Mouse (Mus musculus) gastrocnemius, postnatal 36 days (tissue): Measurements from ENCODE around the gene Tpcn1. TPM values are rescaled to one million over a fixed set of nuclear protein-coding genes. Genes with fewer than 3 reads are reported as not detected.

Experiments used
- DNase-seq, 2 experiments: peaks; one replicate each; pipeline ENCODE4 v3.0.0; 2022
- intact Hi-C: fragments of 180-260 bp; cut with DNase I; formaldehyde crosslinking; loops from one replicate; pipeline ENCODE4 v1.15.1; 2025
- total RNA-seq, 2 experiments: library from RNA; stranded (reverse); gene quantifications; 2 replicates each; pipeline ENCODE4 v1.2.3; 2021

Tpcn1 gene
- total RNA-seq, 2 experiments from 2014 or later = 35.2 to 44.6 TPM

GRCm38 (mm10) chr5:120562956-120563913, 25.2 kb downstream of the Tpcn1 start:
- intact Hi-C loops = no loop called here
- peak; percentile 77 to 80 for DNase-seq

DNA sequence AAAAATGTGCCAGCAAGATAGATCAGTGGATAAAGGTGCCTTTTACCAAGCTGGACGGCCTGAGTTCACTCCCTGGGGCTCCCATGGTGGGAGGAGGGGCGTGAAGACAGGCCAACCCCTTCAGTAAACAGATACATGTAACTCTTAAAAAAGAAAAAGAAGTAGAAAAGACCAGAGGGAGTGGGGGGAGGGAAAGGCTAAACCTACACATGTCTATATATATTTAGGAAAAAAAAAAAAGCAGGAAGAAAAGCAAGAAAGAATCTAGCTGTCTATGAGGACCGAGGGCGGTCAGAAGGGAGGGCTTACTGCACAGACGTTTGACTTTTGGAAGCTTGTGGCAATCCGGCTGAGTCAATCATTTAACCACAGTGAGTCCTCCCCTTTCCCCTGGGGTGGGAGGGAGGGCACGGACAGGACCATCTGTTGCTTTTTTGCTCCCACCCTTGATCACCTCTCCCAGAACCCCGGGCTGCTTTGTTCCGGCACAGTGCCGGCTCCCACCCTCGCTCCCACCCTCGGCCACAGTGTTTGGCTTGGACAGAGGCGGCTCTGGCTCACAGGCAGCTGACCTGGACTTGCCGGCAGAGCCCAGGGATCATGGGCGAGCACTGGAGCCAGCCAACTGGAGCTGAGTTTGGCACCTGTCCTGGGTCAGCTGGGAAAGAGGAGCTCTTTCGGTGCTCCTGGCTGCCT, 27.7 kb downstream of the Tpcn1 start:
- intact Hi-C loops = no loop called here
- peak; percentile 81 to 83 for DNase-seq

DNA sequence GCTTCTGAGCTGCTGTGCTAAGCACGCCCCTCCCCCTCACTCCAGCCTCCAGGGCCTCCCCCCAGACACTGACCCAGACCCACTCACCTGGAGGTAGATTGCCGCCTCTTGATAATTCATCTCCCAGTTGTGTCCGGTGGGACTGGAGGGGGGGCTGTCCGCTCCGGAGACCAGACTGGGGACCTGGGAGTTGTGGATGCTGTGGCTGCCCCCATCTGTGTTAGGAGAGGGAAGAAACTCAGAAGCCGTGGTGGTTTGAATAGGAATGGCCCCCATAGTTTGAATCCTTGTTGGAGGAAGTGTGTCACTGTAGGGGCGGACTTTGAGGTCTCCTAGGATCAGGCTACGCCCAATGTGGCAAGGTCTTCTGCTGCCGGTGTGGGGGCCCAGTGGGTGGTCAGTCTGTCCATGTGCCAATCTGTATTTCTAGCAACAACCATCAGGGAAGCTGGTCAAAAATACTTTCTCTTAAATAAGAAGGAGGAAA, 28.3 kb downstream of the Tpcn1 start:
- intact Hi-C loops = no loop called here
- DNase-seq = no peak

GRCm38 (mm10) chr5:120558762-120559161, 29.7 kb downstream of the Tpcn1 start:
- DNase-seq = no peak
- intact Hi-C loops = loop anchor here (2.0 kb wide), 1 partner anchor 26 kb away; no protein-coding TSS in a partner anchor

- intact Hi-C loops = loop anchor here (2.0 kb wide), 1 partner anchor 27 kb away; no protein-coding TSS in a partner anchor
- DNase-seq = no peak
These were observed 30.4 kb downstream of the Tpcn1 start for GRCm38 (mm10) chr5:120558041-120558440.

GRCm38 (mm10) chr5:120555871-120556270, 32.6 kb downstream of the Tpcn1 start:
- intact Hi-C loops = no loop called here
- DNase-seq = no peak

GRCm38 (mm10) chr5:120550673-120551072, 37.8 kb downstream of the Tpcn1 start:
- no peak for DNase-seq
- intact Hi-C loops = no loop called here

DNA sequence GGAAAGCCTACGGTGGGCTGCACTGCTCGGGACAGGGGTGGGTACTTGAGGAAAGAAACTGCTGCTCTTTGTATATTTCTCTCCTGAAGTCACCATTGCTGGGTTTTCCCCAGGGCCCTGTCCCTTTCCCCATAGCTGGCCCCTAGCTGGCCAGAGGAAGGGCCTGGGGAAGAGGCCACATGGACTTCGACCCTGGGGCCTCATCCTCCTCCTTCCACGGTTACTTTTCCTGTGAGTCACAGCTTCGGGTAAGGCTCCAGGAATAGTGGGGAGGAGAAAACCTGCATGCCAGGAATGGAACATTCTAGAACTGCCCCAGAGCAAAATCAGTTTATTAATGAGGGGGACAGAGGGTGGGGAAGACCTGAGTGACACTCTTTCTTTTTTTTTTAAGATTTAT, 38.3 kb downstream of the Tpcn1 start:
- DNase-seq = no peak
- intact Hi-C loops = no loop called here

DNA sequence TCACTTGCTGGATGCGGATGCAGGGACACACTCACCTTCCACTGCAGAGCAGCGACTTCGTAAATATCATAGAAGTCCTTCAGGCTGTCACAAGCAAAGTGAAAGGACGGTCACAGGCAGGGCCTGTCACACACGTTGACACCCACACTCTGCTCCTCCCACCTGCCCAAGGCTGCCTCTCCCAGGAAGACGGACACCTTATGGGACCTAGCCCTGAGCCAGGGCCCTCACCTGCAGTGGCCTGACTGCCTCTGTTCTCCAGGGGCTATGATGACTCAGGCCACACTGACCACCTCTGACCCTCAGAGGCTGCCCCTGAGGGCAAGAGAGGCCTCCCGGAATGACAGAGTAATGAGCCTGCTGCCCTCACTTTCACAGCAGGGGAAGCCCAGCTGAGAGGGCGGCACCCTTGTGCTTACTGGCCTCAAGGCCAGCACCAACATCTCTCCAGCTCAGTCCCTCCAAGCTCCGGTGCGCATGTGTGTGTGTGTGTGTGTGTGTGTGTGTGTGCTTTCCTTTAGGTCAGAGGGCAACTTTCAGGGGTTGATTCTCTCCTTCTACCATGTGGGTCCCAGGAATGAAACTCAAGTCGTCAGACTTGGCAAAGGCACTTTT, 40.1 kb downstream of the Tpcn1 start:
- intact Hi-C loops = no loop called here
- DNase-seq = no peak

DNA sequence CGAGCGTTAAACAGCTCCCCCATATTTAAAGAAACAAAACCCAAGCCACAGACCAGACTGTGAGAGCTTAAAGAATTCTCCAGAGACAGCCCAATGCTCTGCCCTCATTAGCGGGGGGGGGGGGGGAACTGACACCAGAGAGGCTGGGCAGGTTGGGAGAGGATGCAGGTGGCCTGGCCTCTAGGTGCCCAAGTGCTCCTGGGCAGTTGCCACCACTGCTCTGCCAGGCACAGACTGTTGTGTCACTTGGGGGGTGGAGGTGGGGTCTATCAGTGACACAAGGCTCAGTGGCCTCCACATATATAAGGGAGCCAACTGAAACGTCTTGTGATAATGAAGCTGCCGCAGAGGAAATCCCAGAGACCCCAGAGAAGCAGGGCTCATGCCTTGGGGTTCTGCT, 51.8 kb downstream of the Tpcn1 start:
- intact Hi-C loops = no loop called here
- no peak for DNase-seq

GRCm38 (mm10) chr5:120536046-120536445, 52.4 kb downstream of the Tpcn1 start:
- no peak for DNase-seq

DNA sequence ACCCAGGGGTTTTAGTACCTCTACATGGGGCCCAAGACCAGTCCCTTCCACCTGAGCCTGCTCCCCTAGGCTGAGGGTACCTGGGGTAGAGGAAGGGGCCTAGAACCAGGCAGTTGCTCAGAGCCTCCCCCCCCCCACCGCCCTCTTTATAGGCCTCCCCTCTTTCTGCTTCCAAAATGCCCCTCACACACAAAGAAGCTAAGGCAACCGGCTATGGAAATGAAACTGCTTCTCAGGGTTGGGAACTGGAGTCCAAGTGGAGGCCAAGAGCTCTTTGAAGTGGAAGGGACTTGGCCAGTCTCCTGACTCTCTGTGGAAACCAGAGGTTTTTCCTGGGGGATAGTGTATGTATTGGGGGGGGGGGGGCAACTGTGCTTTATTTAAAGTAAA, 53.8 kb downstream of the Tpcn1 start:
- DNase-seq = no peak
- intact Hi-C loops = no loop called here

More at GRCm38 (mm10) chr5:120536046-120536445, 52.4 kb downstream of the Tpcn1 start:
- intact Hi-C loops = no loop called here

DNA sequence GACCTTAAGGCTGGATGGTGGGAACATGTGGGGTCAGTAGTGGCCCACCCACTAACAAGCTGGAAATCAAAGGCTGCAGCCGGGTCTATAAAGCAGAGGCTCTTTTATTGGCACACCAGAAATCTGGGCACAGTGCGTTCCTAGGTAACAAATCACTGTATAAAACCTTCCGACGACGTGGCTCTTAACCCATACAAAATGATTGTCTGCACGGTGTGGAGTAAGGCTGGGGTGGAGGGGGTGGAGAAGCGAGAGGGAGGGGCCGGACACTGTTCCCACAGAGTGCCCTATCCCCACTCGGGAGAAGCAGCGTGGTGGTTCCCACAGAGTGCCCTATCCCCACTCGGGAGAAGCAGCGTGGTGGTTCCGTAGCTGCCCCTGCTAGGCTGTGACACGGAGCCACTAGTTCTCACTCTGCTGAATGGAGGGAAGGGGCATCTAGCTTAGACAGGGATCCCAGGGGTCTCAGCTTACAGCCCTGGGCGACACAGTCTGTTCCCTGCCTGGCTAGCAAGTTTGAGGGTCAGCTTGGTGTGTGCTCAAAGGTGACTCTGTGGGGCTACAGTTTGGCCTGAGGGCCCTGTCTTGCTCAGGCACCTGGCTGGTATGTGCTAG, 54.3 kb downstream of the Tpcn1 start:
- no peak for DNase-seq
- intact Hi-C loops = no loop called here

GRCm38 (mm10) chr5:120531631-120532030, 56.8 kb downstream of the Tpcn1 start:
- DNase-seq = no peak
- intact Hi-C loops = no loop called here

- intact Hi-C loops = loop anchor here (5.0 kb wide), 1 partner anchor 65 kb away; no protein-coding TSS in a partner anchor
- DNase-seq = no peak
These were observed 61.0 kb downstream of the Tpcn1 start for GRCm38 (mm10) chr5:120527296-120527964.

DNA sequence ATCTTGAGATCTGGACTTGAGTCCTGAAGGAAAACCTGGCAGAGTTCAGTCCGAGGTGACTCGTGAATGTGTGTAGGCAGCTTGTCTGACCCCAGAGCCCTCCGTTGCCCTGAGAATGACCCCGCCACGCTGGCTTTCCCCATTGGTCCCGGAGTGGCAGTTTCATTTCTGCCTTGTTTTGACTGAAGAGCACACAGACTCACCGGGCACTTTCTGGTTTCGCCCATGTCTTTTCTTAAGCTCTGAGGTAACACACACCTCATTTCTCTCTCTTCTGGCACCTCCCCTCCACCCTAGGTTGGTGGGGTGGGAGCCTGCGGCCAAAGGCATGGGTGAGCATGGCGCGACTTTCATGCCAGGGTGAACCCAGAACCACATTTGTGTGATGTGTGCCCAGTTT, 62.2 kb downstream of the Tpcn1 start:
- intact Hi-C loops = loop anchor here (5.0 kb wide), 1 partner anchor 66 kb away; no protein-coding TSS in a partner anchor
- DNase-seq = no peak

GRCm38 (mm10) chr5:120525737-120526136, 62.7 kb downstream of the Tpcn1 start:
- DNase-seq = no peak
- intact Hi-C loops = loop anchor here (5.0 kb wide), 1 partner anchor 67 kb away; no protein-coding TSS in a partner anchor

DNA sequence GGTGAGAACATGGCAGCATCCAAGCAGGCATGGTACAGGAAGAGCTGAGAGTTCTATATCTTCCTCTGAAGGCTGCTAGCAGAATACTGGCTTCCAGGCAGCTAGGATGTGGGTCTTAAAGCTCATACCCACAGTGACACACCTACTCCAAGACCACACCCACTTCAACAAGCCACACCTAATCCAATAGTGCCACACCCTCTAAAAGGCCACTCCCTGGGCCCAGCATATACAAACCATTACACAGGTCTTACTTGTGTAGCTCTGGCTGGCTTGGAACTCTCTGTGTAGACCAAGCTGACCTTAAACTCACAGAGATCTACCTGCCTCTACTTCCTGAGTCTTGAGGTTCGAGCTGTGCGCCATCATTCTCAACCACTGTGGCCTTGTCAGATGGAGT, 63.7 kb downstream of the Tpcn1 start:
- no peak for DNase-seq
- intact Hi-C loops = loop anchor here (5.0 kb wide), 2 partner anchors 68 to 83 kb away; no protein-coding TSS in a partner anchor

DNA sequence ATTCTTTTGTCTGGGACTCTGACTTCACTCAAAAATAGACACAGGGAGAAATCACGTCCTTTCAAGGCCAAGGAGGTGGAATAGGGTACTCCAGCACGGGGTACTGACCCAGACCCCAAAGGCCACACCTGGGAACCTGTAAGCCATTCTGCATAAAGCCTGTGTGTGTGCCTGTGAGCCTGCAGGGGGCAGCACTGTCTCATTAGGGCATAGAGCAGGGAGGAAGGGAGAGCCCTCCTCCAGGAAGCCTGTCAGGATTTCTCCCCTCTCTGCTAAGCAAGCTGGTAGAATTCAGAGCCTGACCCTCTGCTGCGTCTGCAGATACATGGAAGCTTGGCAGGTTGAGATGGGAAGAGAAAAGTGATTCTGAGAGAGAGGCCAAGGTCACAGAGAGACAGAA, 65.8 kb downstream of the Tpcn1 start:
- intact Hi-C loops = loop anchor here (5.0 kb wide), 1 partner anchor 85 kb away; no protein-coding TSS in a partner anchor
- DNase-seq = no peak

DNA sequence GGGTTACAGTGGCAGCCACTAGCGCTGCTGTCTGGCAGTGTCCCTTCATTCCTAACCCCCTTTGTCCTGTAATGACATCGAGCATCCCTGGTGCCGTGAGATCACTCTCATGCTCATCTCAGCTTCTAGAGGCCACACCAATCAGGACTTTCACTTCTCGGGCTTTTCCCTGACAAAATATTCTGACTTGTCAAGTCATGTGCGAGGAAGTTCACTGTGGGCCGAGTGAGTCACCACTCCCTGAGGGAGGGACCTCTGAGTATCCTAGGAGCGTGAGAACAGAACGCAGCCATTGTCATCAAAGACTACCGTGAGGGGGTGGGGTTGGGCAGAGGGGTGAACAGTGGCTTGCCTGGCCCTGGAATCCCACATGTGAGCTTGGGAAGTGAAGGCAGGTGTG, 70.9 kb downstream of the Tpcn1 start:
- intact Hi-C loops = no loop called here
- peak; percentile 56 to 58 for DNase-seq
